Mouse (Mus musculus) bone marrow macrophage, adult 2 months (primary cell): ENCODE data around the gene 9930021J03Rik.

Experiments
- CTCF ChIP-seq: IDR thresholded peaks from 2 replicates; pipeline ENCODE4 v1.5.1; 2012; ENCODE audit warnings: low read depth, mild to moderate bottlenecking, low read length, moderate library complexity
- POLR2A ChIP-seq: IDR thresholded peaks from 2 replicates; pipeline ENCODE4 v1.6.1; 2012; ENCODE audit warnings: mild to moderate bottlenecking, low read depth, low read length, borderline replicate concordance

- TF ChIP-seq POLR2A (no peak), CTCF (no peak)
Measured at GRCm38 (mm10) chr19:29753939-29754338, 51.9 kb downstream of the 9930021J03Rik start.
